20 mouse cellular contexts compared by ENCODE assay signal in the genomic region with DNA sequence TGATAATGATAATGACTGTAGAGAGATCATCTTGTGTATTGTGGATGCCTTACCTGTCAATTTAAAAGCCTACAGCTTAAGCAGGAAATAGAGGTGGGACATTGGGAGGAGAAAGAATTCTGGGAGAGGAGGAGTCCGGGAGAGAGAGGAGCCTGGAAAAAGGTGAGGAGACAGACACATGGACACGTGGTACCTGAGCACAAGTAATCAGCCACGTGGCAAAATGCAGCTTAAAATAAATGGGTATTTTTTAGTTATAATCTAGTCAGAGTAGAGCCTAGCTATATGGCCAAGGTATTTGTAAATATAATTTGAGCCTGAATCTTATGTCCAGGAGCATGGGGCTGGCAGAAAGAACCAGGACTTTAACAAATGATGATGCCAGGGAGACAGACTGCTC. TPM values are rescaled to one million over a fixed set of nuclear protein-coding genes. Genes with fewer than 3 reads are reported as not detected.
DNase-seq lines count a peak whose midpoint lies in the region; ATAC-seq and TF ChIP-seq lines count a peak whose summit lies in the region.
"Had no signal": no experiment of that assay in that cellular context is flagged by ENCODE, and none has a peak within 500 bp of the region (broad histone marks: within the 10 kb centered on the region; RNA-seq: fewer than 3 reads in every experiment).

No protein-coding gene starts in this region.

- H3K36me3 ChIP-seq in heart, embryonic 10.5 days = peaks cover 15% of the 10 kb centered on the region
- H3K36me3 ChIP-seq in kidney, postnatal 0 days (ENCODE audit: insufficient read depth, low read length) = 0 out of 2 replicates have a peak, but pooled peaks cover under 1% of the 10 kb centered on the region
- H3K36me3 ChIP-seq in CH12.LX (replicated peaks in 1 of 2; ENCODE audit: control insufficient read depth in 1 of 2, insufficient read depth in 1 of 2, low read length in 1 of 2) = peaks cover 0 to 36% of the 10 kb centered on the region in 2 experiments
- H3K36me3 ChIP-seq in liver, embryonic 14.5 days (replicated peaks; ENCODE audit: control insufficient read depth, insufficient read depth, low read depth) = peaks cover 24% of the 10 kb centered on the region

- WGBS in heart, embryonic 10.5 days = 75% methylated on average over 3 of the region's 3 CpGs
- 68% methylated on average over 3 of the region's 3 CpGs for WGBS in kidney, postnatal 0 days
- WGBS in liver, embryonic 14.5 days (ENCODE audit: insufficient replicate concordance) = 57% methylated on average over 3 of the region's 3 CpGs

- no peak for TF ChIP-seq EP300 in CH12.LX (IDR thresholded peaks at IDR 0.05; ENCODE audit: low read length)
- TF ChIP-seq EP300 in liver, embryonic 14.5 days (IDR thresholded peaks at IDR 0.05; ENCODE audit: low read depth) = no peak

- peaks cover 23% of the 10 kb centered on the region for H3K4me1 ChIP-seq in heart, embryonic 10.5 days
- no peaks in the 10 kb centered on the region; the same call in 1 of the 2 replicates for H3K4me1 ChIP-seq in kidney, postnatal 0 days (replicated peaks; ENCODE audit: insufficient read depth, low read length)
- H3K4me1 ChIP-seq in CH12.LX (ENCODE audit: control insufficient read depth in 1 of 2, insufficient read depth in 2 of 2) = peaks cover 25 to 67% of the 10 kb centered on the region in 2 experiments
- peaks cover 29 to 42% of the 10 kb centered on the region in 2 experiments for H3K4me1 ChIP-seq in liver, embryonic 14.5 days (replicated peaks; ENCODE audit: control insufficient read depth in 2 of 2, insufficient read depth in 2 of 2, low read length in 1 of 2)

- H3K9ac ChIP-seq in kidney, postnatal 0 days (ENCODE audit: low read depth, low read length) = no peak overlapping the region
- H3K9ac ChIP-seq in CH12.LX (ENCODE audit: insufficient read depth, low read depth) = peak overlapping the region; percentile 29
- peak overlapping the region; percentile 79 for H3K9ac ChIP-seq in liver, embryonic 14.5 days (replicated peaks)
- H3K9ac ChIP-seq: lung, embryonic 15.5 days; midbrain, embryonic 13.5 days had no signal

- intact Hi-C loops in heart, postnatal 25 days (cut with DNase I) = no loop called here

- peaks cover 42% of the 10 kb centered on the region for H3K79me2 ChIP-seq in CH12.LX (replicated peaks; ENCODE audit: control insufficient read depth, extremely low read depth, insufficient read depth, poor library complexity, severe bottlenecking)

- H3K27ac ChIP-seq in heart, embryonic 10.5 days = 0 out of 2 replicates have a peak overlapping the region, but pooled peaks have one; percentile 64
- H3K27ac ChIP-seq in kidney, postnatal 0 days = 0 out of 2 replicates have a peak overlapping the region, but pooled peaks have one; percentile 66
- H3K27ac ChIP-seq in CH12.LX (ENCODE audit: insufficient read depth, low read depth) = peak overlapping the region; percentile 77
- H3K27ac ChIP-seq in liver, embryonic 14.5 days = peak overlapping the region; percentile 70
- H3K27ac ChIP-seq: lung, embryonic 15.5 days; midbrain, embryonic 13.5 days had no signal

- no peak for DNase-seq in heart, embryonic 10.5 days (ENCODE audit: low spot score)
- DNase-seq in heart, postnatal 25 days (ENCODE audit: low spot score) = no peak
- DNase-seq in kidney, postnatal 0 days (ENCODE audit: low spot score) = no peak
- no peak for DNase-seq in kidney, postnatal 25 days
- DNase-seq in CH12.LX (ENCODE audit: extremely low read depth) = no peak
- no peak for DNase-seq in liver, embryonic 14.5 days (ENCODE audit: low read depth in 3 of 3, low spot score in 3 of 3)
- DNase-seq in c-Kit-positive CD71-positive TER-119-positive erythroid progenitor cells, embryonic 14.5 days (ENCODE audit: low spot score) = no peak
- no peak for DNase-seq in Muller cell, postnatal 12 days (ENCODE audit: inconsistent ontology term)
- DNase-seq: B cell, adult 2 months; cerebellum, adult 9-10 months had no signal

- H3K27me3 ChIP-seq in heart, embryonic 10.5 days (ENCODE audit: insufficient read depth, poor library complexity, severe bottlenecking) = no peaks in the 10 kb centered on the region
- H3K27me3 ChIP-seq in kidney, postnatal 0 days (ENCODE audit: insufficient read depth, low read length) = no peaks in the 10 kb centered on the region
- H3K27me3 ChIP-seq in CH12.LX (replicated peaks) = no peaks in the 10 kb centered on the region
- H3K27me3 ChIP-seq in liver, embryonic 14.5 days (ENCODE audit: control insufficient read depth, insufficient read depth, low read length) = no peaks in the 10 kb centered on the region
- H3K27me3 ChIP-seq: lung, embryonic 15.5 days; midbrain, embryonic 13.5 days had no signal

- in situ Hi-C loops in CH12.LX (cut with MboI; ENCODE audit: low pct_ligation_motif_present, low pct_unique_long_range_greater_than_20kb, low sequenced_read_pairs) = no loop called here

- ATAC-seq in kidney, postnatal 0 days (replicated peaks; ENCODE audit: low FRiP score, low read depth) = no peak
- ATAC-seq in liver, embryonic 14.5 days (ENCODE audit: insufficient read depth) = no peak
- ATAC-seq: midbrain, embryonic 13.5 days had no signal

- TF ChIP-seq CTCF in kidney, postnatal 0 days (IDR thresholded peaks at IDR 0.05; ENCODE audit: low read depth) = no peak
- TF ChIP-seq CTCF in CH12.LX (conservative IDR thresholded peaks at IDR 0.05 in 1 of 2, IDR thresholded peaks at IDR 0.05 in 1 of 2; ENCODE audit: low read depth in 2 of 2, low read length in 2 of 2) = no peak
- TF ChIP-seq CTCF in liver, embryonic 14.5 days (IDR thresholded peaks at IDR 0.05; ENCODE audit: low read depth) = no peak

- TF ChIP-seq RAD21 in CH12.LX (IDR thresholded peaks at IDR 0.05; ENCODE audit: low read depth, low read length) = no peak

- H3K9me3 ChIP-seq in heart, embryonic 10.5 days = no peaks in the 10 kb centered on the region
- H3K9me3 ChIP-seq in kidney, postnatal 0 days (replicated peaks; ENCODE audit: low read length) = no peaks in the 10 kb centered on the region
- no peaks in the 10 kb centered on the region for H3K9me3 ChIP-seq in CH12.LX (replicated peaks; ENCODE audit: low read length)
- H3K9me3 ChIP-seq in liver, embryonic 14.5 days (ENCODE audit: control insufficient read depth, low read length) = no peaks in the 10 kb centered on the region
- H3K9me3 ChIP-seq: lung, embryonic 15.5 days; midbrain, embryonic 13.5 days had no signal

- H3K4me2 ChIP-seq in kidney, postnatal 0 days (ENCODE audit: low read length) = no peak overlapping the region
- H3K4me2 ChIP-seq in CH12.LX (ENCODE audit: insufficient read depth, low read depth, poor library complexity, severe bottlenecking) = peak overlapping the region; percentile 76
- H3K4me2 ChIP-seq in liver, embryonic 14.5 days (ENCODE audit: low read depth) = peak overlapping the region; percentile 59
- H3K4me2 ChIP-seq: midbrain, embryonic 13.5 days had no signal

- no peak for TF ChIP-seq POLR2A in CH12.LX (IDR thresholded peaks at IDR 0.05; ENCODE audit: low read depth, low read length)

- dilution Hi-C loops in CH12.LX (cut with MboI; ENCODE audit: extremely low pct_ligation_motif_present, extremely low pct_unique_long_range_greater_than_20kb, low sequenced_read_pairs) = no loop called here

- H3K4me3 ChIP-seq in heart, embryonic 10.5 days = peak overlapping the region; percentile 42; the same call in 1 of the 2 replicates
- H3K4me3 ChIP-seq in kidney, postnatal 0 days (replicated peaks; ENCODE audit: low read depth, low read length) = no peak overlapping the region
- peak overlapping the region; percentile 37 to 65 (median 42) for H3K4me3 ChIP-seq in CH12.LX (replicated peaks in 1 of 3; ENCODE audit: low read depth in 2 of 3, low read length in 2 of 3, poor library complexity in 1 of 3)
- H3K4me3 ChIP-seq in liver, embryonic 14.5 days (ENCODE audit: insufficient read depth in 1 of 2, low read depth in 2 of 2, low read length in 2 of 2) = peak overlapping the region; percentile 58 to 84
- H3K4me3 ChIP-seq: lung, embryonic 15.5 days; midbrain, embryonic 13.5 days had no signal

RNA-seq across cellular contexts. Expression of gene H2-T24, which starts 0.8 kb away (rescaled TPM):
- 2.5 and 2.6 TPM in 2 replicates for polyA plus RNA-seq in heart, embryonic 10.5 days (2016; fragmentation: Nextera tagmentation; extraction: Ambion mirVana)
- total RNA-seq in heart, postnatal 25 days (2021) = 1 to 10 TPM; 7.4 to 7.5 TPM
- 1.3 and 1.7 TPM in 2 replicates for polyA plus RNA-seq in kidney, postnatal 0 days (2015; fragmentation: Nextera tagmentation; extraction: Ambion mirVana)
- total RNA-seq in CH12.LX (2012; rRNA removed) = 9.8 and 16.1 TPM in 2 replicates
- total RNA-seq in CH12.LX (2014; rRNA removed) = 6.6 and 7.6 TPM in 2 replicates
- 8.9 and 9.3 TPM in 2 replicates for polyA plus RNA-seq in CH12.LX (2012; ENCODE audit: insufficient read length, low read depth)
- 3.2 and 4.3 TPM in 2 replicates for polyA plus RNA-seq in liver, embryonic 14.5 days (2012; rRNA removed)
- polyA plus RNA-seq in liver, embryonic 14.5 days (2014; fragmentation: Nextera tagmentation; extraction: Ambion mirVana) = 3.7 and 4.0 TPM in 2 replicates

RNA-seq across cellular contexts. Expression of gene H2-T23, which starts 13.1 kb away (rescaled TPM):
- polyA plus RNA-seq in heart, embryonic 10.5 days (2016; fragmentation: Nextera tagmentation; extraction: Ambion mirVana) = 1.2 and 3.4 TPM in 2 replicates
- 10 to 100 TPM; 20.2 to 25.6 TPM for total RNA-seq in heart, postnatal 25 days (2021)
- 14.2 and 16.1 TPM in 2 replicates for polyA plus RNA-seq in kidney, postnatal 0 days (2015; fragmentation: Nextera tagmentation; extraction: Ambion mirVana)
- 21.8 and 23.0 TPM in 2 replicates for total RNA-seq in CH12.LX (2012; rRNA removed)
- 35.6 and 38.8 TPM in 2 replicates for total RNA-seq in CH12.LX (2014; rRNA removed)
- polyA plus RNA-seq in CH12.LX (2012; ENCODE audit: insufficient read length, low read depth) = 42.1 and 75.0 TPM in 2 replicates
- 24.3 and 29.1 TPM in 2 replicates for polyA plus RNA-seq in liver, embryonic 14.5 days (2012; rRNA removed)
- 25.5 and 28.8 TPM in 2 replicates for polyA plus RNA-seq in liver, embryonic 14.5 days (2014; fragmentation: Nextera tagmentation; extraction: Ambion mirVana)

RNA-seq across cellular contexts. Expression of gene H2-T22, which starts 23.0 kb away (rescaled TPM):
- polyA plus RNA-seq in heart, embryonic 10.5 days (2016; fragmentation: Nextera tagmentation; extraction: Ambion mirVana) = 4.4 and 7.2 TPM in 2 replicates
- 1 to 10 TPM; 7.4 to 7.8 TPM for total RNA-seq in heart, postnatal 25 days (2021)
- 16.4 and 18.6 TPM in 2 replicates for polyA plus RNA-seq in kidney, postnatal 0 days (2015; fragmentation: Nextera tagmentation; extraction: Ambion mirVana)
- total RNA-seq in CH12.LX (2012; rRNA removed) (9.6 and 10.6 TPM in 2 replicates), CH12.LX (2014; rRNA removed) (14.9 and 16.4 TPM in 2 replicates)
- 19.8 and 26.1 TPM in 2 replicates for polyA plus RNA-seq in CH12.LX (2012; ENCODE audit: insufficient read length, low read depth)
- 6.8 and 7.9 TPM in 2 replicates for polyA plus RNA-seq in liver, embryonic 14.5 days (2012; rRNA removed)
- polyA plus RNA-seq in liver, embryonic 14.5 days (2014; fragmentation: Nextera tagmentation; extraction: Ambion mirVana) = 9.8 and 10.6 TPM in 2 replicates

RNA-seq across cellular contexts. Expression of gene Gm6034, which starts 23.2 kb away (rescaled TPM):
- not detected in 2 replicates for polyA plus RNA-seq in heart, embryonic 10.5 days (2016; fragmentation: Nextera tagmentation; extraction: Ambion mirVana)
- not detected for total RNA-seq in heart, postnatal 25 days (2021)
- not detected in 2 replicates for polyA plus RNA-seq in kidney, postnatal 0 days (2015; fragmentation: Nextera tagmentation; extraction: Ambion mirVana)
- total RNA-seq in CH12.LX (2012; rRNA removed) (0.80 and 1.1 TPM in 2 replicates), CH12.LX (2014; rRNA removed) (0.42 TPM in 1 of 2 replicates, not detected in the other)
- 1.7 and 2.1 TPM in 2 replicates for polyA plus RNA-seq in CH12.LX (2012; ENCODE audit: insufficient read length, low read depth)
- not detected in 2 replicates for polyA plus RNA-seq in liver, embryonic 14.5 days (2012; rRNA removed)
- not detected in 2 replicates for polyA plus RNA-seq in liver, embryonic 14.5 days (2014; fragmentation: Nextera tagmentation; extraction: Ambion mirVana)
- total RNA-seq: hematopoietic stem cell, adult 5-6 weeks; layer of hippocampus, adult 18-20 months; left cerebral cortex, postnatal 25 days had no signal
- polyA plus RNA-seq: brain, embryonic 14.5 days; embryonic facial prominence, embryonic 11.5 days; forebrain, embryonic 11.5 days; lung, embryonic 15.5 days; midbrain, embryonic 13.5 days; neural tube, embryonic 11.5 days; testis, adult 2 months had no signal

RNA-seq across cellular contexts. Expression of gene Gm11127, which starts 38.7 kb away (rescaled TPM):
- polyA plus RNA-seq in heart, embryonic 10.5 days (2016; fragmentation: Nextera tagmentation; extraction: Ambion mirVana) = not detected in 2 replicates
- 1 to 10 TPM; 2.6 to 2.9 TPM for total RNA-seq in heart, postnatal 25 days (2021)
- polyA plus RNA-seq in kidney, postnatal 0 days (2015; fragmentation: Nextera tagmentation; extraction: Ambion mirVana) = 0.13 and 0.22 TPM in 2 replicates
- total RNA-seq in CH12.LX (2012; rRNA removed) = 23.8 and 25.1 TPM in 2 replicates
- 1.2 and 2.0 TPM in 2 replicates for total RNA-seq in CH12.LX (2014; rRNA removed)
- polyA plus RNA-seq in CH12.LX (2012; ENCODE audit: insufficient read length, low read depth) = 0.27 and 0.37 TPM in 2 replicates
- 0.03 TPM in 1 of 2 replicates, not detected in the other for polyA plus RNA-seq in liver, embryonic 14.5 days (2012; rRNA removed)
- not detected in 2 replicates for polyA plus RNA-seq in liver, embryonic 14.5 days (2014; fragmentation: Nextera tagmentation; extraction: Ambion mirVana)
- total RNA-seq: hematopoietic stem cell, adult 5-6 weeks had no signal
- polyA plus RNA-seq: brain, embryonic 14.5 days; embryonic facial prominence, embryonic 11.5 days; forebrain, embryonic 11.5 days; lung, embryonic 15.5 days; midbrain, embryonic 13.5 days; neural tube, embryonic 11.5 days had no signal
